ENCODE assay signal across 9 mouse cellular contexts in genomic region chr10:90373469-90373868, GRCm38 (mm10).
DNase-seq lines count a peak whose midpoint lies in the region; TF ChIP-seq lines count a peak whose summit lies in the region.
"Had no signal": no experiment of that assay in that cellular context is flagged by ENCODE, and none has a peak within 500 bp of the region (broad histone marks: within the 10 kb centered on the region; RNA-seq: fewer than 3 reads in every experiment).

No protein-coding gene starts in this region.

- TF ChIP-seq EP300 in ES-Bruce4 (IDR thresholded peaks at IDR 0.05; ENCODE audit: insufficient read depth, low read depth, low read length) = no peak

- H3K9me3 ChIP-seq in ES-Bruce4 (replicated peaks; ENCODE audit: control insufficient read depth, insufficient read depth, low read length, poor library complexity, severe bottlenecking) = no peaks in the 10 kb centered on the region
- H3K9me3 ChIP-seq in limb, embryonic 10.5 days (replicated peaks) = no peaks in the 10 kb centered on the region
- H3K9me3 ChIP-seq: lung, embryonic 15.5 days had no signal

- no peak overlapping the region for H3K27ac ChIP-seq in ES-Bruce4 (ENCODE audit: insufficient read depth, low read length)
- no peak overlapping the region for H3K27ac ChIP-seq in limb, embryonic 10.5 days
- no peak overlapping the region for H3K27ac ChIP-seq in testis, adult 2 months (ENCODE audit: control insufficient read depth, insufficient read depth, low read depth, low read length)
- H3K27ac ChIP-seq: lung, embryonic 15.5 days had no signal

- TF ChIP-seq POLR2A in ES-Bruce4 (IDR thresholded peaks at IDR 0.05; ENCODE audit: insufficient read depth, low read length) = no peak
- no peak for TF ChIP-seq POLR2A in testis, adult 2 months (IDR thresholded peaks at IDR 0.05; ENCODE audit: control insufficient read depth, low read depth, low read length)

- no peak overlapping the region for H3K9ac ChIP-seq in ES-Bruce4 (ENCODE audit: low read depth, poor library complexity, severe bottlenecking)
- H3K9ac ChIP-seq: lung, embryonic 15.5 days had no signal

- 31% methylated on average over 4 of the region's 4 CpGs for WGBS in limb, embryonic 10.5 days

- no peak overlapping the region for H3K4me3 ChIP-seq in ES-Bruce4 (ENCODE audit: low read depth, low read length)
- H3K4me3 ChIP-seq in limb, embryonic 10.5 days = no peak overlapping the region
- H3K4me3 ChIP-seq in testis, adult 2 months (ENCODE audit: control insufficient read depth, low read depth, low read length) = peak overlapping the region; percentile 4; the same call in 1 of the 2 replicates
- H3K4me3 ChIP-seq: lung, embryonic 15.5 days had no signal

- no peaks in the 10 kb centered on the region for H3K4me1 ChIP-seq in ES-Bruce4 (ENCODE audit: control insufficient read depth, insufficient read depth, low read length)
- H3K4me1 ChIP-seq in limb, embryonic 10.5 days = 0 out of 2 replicates have a peak, but pooled peaks cover 2% of the 10 kb centered on the region
- H3K4me1 ChIP-seq in testis, adult 2 months (ENCODE audit: control insufficient read depth, insufficient read depth, low read length) = peaks cover 5% of the 10 kb centered on the region
- H3K4me1 ChIP-seq: lung, embryonic 15.5 days had no signal

- no peaks in the 10 kb centered on the region; the same call in 1 of the 2 replicates for H3K27me3 ChIP-seq in ES-Bruce4 (ENCODE audit: control insufficient read depth, insufficient read depth, low read length, poor library complexity, severe bottlenecking)
- H3K27me3 ChIP-seq in limb, embryonic 10.5 days (ENCODE audit: low read depth, poor library complexity, severe bottlenecking) = no peaks in the 10 kb centered on the region
- no peaks in the 10 kb centered on the region for H3K27me3 ChIP-seq in testis, adult 2 months (ENCODE audit: control insufficient read depth, insufficient read depth, low read length)
- H3K27me3 ChIP-seq: lung, embryonic 15.5 days had no signal

- DNase-seq in kidney, adult 8-10 months = peak; percentile 2 to 19
- no peak for DNase-seq in kidney, adult 11 months
- DNase-seq in adrenal gland, postnatal 25 days = peak; percentile 57
- peak; percentile 8 for DNase-seq in embryo, embryonic 11.5 days (ENCODE audit: low read depth, low spot score)
- peak; percentile 50 for DNase-seq in limb, embryonic 10.5 days (ENCODE audit: low spot score)
- no peak for DNase-seq in spleen, adult 12 weeks (ENCODE audit: low spot score)

- peak; percentile 45 for TF ChIP-seq CTCF in ES-Bruce4 (IDR thresholded peaks at IDR 0.05; ENCODE audit: low read depth, low read length)
- TF ChIP-seq CTCF in testis, adult 2 months (IDR thresholded peaks at IDR 0.05; ENCODE audit: control insufficient read depth, insufficient read depth, insufficient replicate concordance, low read depth, low read length) = peak; percentile 59; the same call in 1 of the 2 replicates

- no peaks in the 10 kb centered on the region for H3K36me3 ChIP-seq in ES-Bruce4 (ENCODE audit: control insufficient read depth, insufficient read depth, low read length, poor library complexity, severe bottlenecking)
- H3K36me3 ChIP-seq in limb, embryonic 10.5 days = no peaks in the 10 kb centered on the region
- H3K36me3 ChIP-seq in testis, adult 2 months (ENCODE audit: control insufficient read depth, insufficient read depth, low read length) = no peaks in the 10 kb centered on the region
- H3K36me3 ChIP-seq: lung, embryonic 15.5 days had no signal

Comparison
In these comparisons a context has a peak if more than half of its experiments do, and no peak if none do; other contexts are left out.
1. DNase-seq: peak in kidney, adult 8-10 months (2 of 2), adrenal gland, postnatal 25 days (single experiment), embryo, embryonic 11.5 days (single experiment) and limb, embryonic 10.5 days (single experiment); none in kidney, adult 11 months (single experiment) and spleen, adult 12 weeks (single experiment).